Mouse (Mus musculus): ENCODE measurements around the gene Sptbn2. TPM values are rescaled to one million over a fixed set of nuclear protein-coding genes. Genes with fewer than 3 reads are reported as not detected.

Gene Sptbn2
- polyA plus RNA-seq, 2 experiments = 2.5 to 4.2 TPM

GRCm38 (mm10) chr19:4762876-4763275 lies 51.9 kb downstream of the Sptbn2 start:
- no peak for TF ChIP-seq POLR2A (IDR thresholded peaks at IDR 0.05; ENCODE audit: borderline replicate concordance, extremely low read depth, insufficient read depth, insufficient read length)
- no peak overlapping the region for H3K9ac ChIP-seq (ENCODE audit: low read depth, low read length, severe bottlenecking)
- H3K9me3 ChIP-seq (ENCODE audit: control insufficient read depth, low read length) = no peaks in the 10 kb centered on the region
- H3K4me3 ChIP-seq (replicated peaks; ENCODE audit: low read length) = no peak overlapping the region
- no peak for ATAC-seq (ENCODE audit: low FRiP score, low read depth)
- 79% methylated on average over 1 of the region's 1 CpGs for WGBS
- H3K36me3 ChIP-seq (ENCODE audit: control insufficient read depth, insufficient read depth, low read length) = peaks cover 82% of the 10 kb centered on the region
- DNase-seq (ENCODE audit: low spot score) = no peak
- no peak overlapping the region for H3K27ac ChIP-seq (replicated peaks; ENCODE audit: low read depth, low read length)
- no peaks in the 10 kb centered on the region for H3K27me3 ChIP-seq (ENCODE audit: control insufficient read depth, insufficient read depth, low read length)
- H3K4me2 ChIP-seq (replicated peaks; ENCODE audit: low read depth, low read length, severe bottlenecking) = no peak overlapping the region
- H3K4me1 ChIP-seq (ENCODE audit: control insufficient read depth, insufficient read depth, low read length) = peaks cover 12% of the 10 kb centered on the region

- Histone ChIP-seq H3K9ac (ENCODE audit: low read depth, low read length, severe bottlenecking) (no peak overlapping the region), H3K9me3 (ENCODE audit: control insufficient read depth, low read length) (no peaks in the 10 kb centered on the region), H3K4me2 (replicated peaks; ENCODE audit: low read depth, low read length, severe bottlenecking) (no peak overlapping the region), H3K4me3 (replicated peaks; ENCODE audit: low read length) (no peak overlapping the region), H3K27me3 (ENCODE audit: control insufficient read depth, insufficient read depth, low read length) (no peaks in the 10 kb centered on the region), H3K27ac (replicated peaks; ENCODE audit: low read depth, low read length) (no peak overlapping the region), H3K36me3 (ENCODE audit: control insufficient read depth, insufficient read depth, low read length) (peaks cover 92% of the 10 kb centered on the region), H3K4me1 (ENCODE audit: control insufficient read depth, insufficient read depth, low read length) (no peaks in the 10 kb centered on the region)
- TF ChIP-seq POLR2A (IDR thresholded peaks at IDR 0.05; ENCODE audit: borderline replicate concordance, extremely low read depth, insufficient read depth, insufficient read length) = no peak
- DNase-seq (ENCODE audit: low spot score) = no peak
- no peak for ATAC-seq (ENCODE audit: low FRiP score, low read depth)
- 80% methylated on average over 7 of the region's 12 CpGs for WGBS
Observed at GRCm38 (mm10) chr19:4767507-4768148, 56.7 kb downstream of the Sptbn2 start.

GRCm38 (mm10) chr19:4772785-4773184 lies 61.8 kb downstream of the Sptbn2 start:
- DNase-seq (ENCODE audit: low spot score) (no peak), ATAC-seq (ENCODE audit: low FRiP score, low read depth) (no peak)
- 87% methylated on average over 3 of the region's 3 CpGs for WGBS
- Histone ChIP-seq H3K9me3 (ENCODE audit: control insufficient read depth, low read length) (no peaks in the 10 kb centered on the region), H3K9ac (ENCODE audit: low read depth, low read length, severe bottlenecking) (no peak overlapping the region), H3K27me3 (ENCODE audit: control insufficient read depth, insufficient read depth, low read length) (no peaks in the 10 kb centered on the region), H3K4me1 (ENCODE audit: control insufficient read depth, insufficient read depth, low read length) (no peaks in the 10 kb centered on the region), H3K27ac (replicated peaks; ENCODE audit: low read depth, low read length) (no peak overlapping the region), H3K4me2 (replicated peaks; ENCODE audit: low read depth, low read length, severe bottlenecking) (no peak overlapping the region), H3K36me3 (ENCODE audit: control insufficient read depth, insufficient read depth, low read length) (peaks cover 88% of the 10 kb centered on the region), H3K4me3 (replicated peaks; ENCODE audit: low read length) (no peak overlapping the region)
- no peak for TF ChIP-seq POLR2A (IDR thresholded peaks at IDR 0.05; ENCODE audit: borderline replicate concordance, extremely low read depth, insufficient read depth, insufficient read length)

- Histone ChIP-seq H3K27me3 (ENCODE audit: control insufficient read depth, insufficient read depth, low read length) (no peaks in the 10 kb centered on the region), H3K27ac (replicated peaks; ENCODE audit: low read depth, low read length) (no peak overlapping the region), H3K4me2 (replicated peaks; ENCODE audit: low read depth, low read length, severe bottlenecking) (no peak overlapping the region), H3K9me3 (ENCODE audit: control insufficient read depth, low read length) (no peaks in the 10 kb centered on the region), H3K4me3 (replicated peaks; ENCODE audit: low read length) (no peak overlapping the region), H3K4me1 (ENCODE audit: control insufficient read depth, insufficient read depth, low read length) (no peaks in the 10 kb centered on the region), H3K36me3 (ENCODE audit: control insufficient read depth, insufficient read depth, low read length) (peaks cover 82% of the 10 kb centered on the region), H3K9ac (ENCODE audit: low read depth, low read length, severe bottlenecking) (no peak overlapping the region)
- no peak for TF ChIP-seq POLR2A (IDR thresholded peaks at IDR 0.05; ENCODE audit: borderline replicate concordance, extremely low read depth, insufficient read depth, insufficient read length)
- no peak for DNase-seq (ENCODE audit: low spot score)
- WGBS = 86% methylated on average over 2 of the region's 2 CpGs
- no peak for ATAC-seq (ENCODE audit: low FRiP score, low read depth)
Observed at GRCm38 (mm10) chr19:4782891-4783290, 71.9 kb downstream of the Sptbn2 start.

GRCm38 (mm10) chr19:4785206-4785605 lies 74.2 kb downstream of the Sptbn2 start:
- TF ChIP-seq POLR2A (IDR thresholded peaks at IDR 0.05; ENCODE audit: borderline replicate concordance, extremely low read depth, insufficient read depth, insufficient read length) = no peak

More at GRCm38 (mm10) chr19:4785206-4785605, 74.2 kb downstream of the Sptbn2 start:
- H3K9ac ChIP-seq (ENCODE audit: low read depth, low read length, severe bottlenecking) = no peak overlapping the region
- no peak overlapping the region for H3K4me3 ChIP-seq (replicated peaks; ENCODE audit: low read length)
- no peak overlapping the region for H3K27ac ChIP-seq (replicated peaks; ENCODE audit: low read depth, low read length)
- H3K9me3 ChIP-seq (ENCODE audit: control insufficient read depth, low read length) = no peaks in the 10 kb centered on the region
- H3K4me2 ChIP-seq (replicated peaks; ENCODE audit: low read depth, low read length, severe bottlenecking) = no peak overlapping the region
- WGBS = 91% methylated on average over 7 of the region's 7 CpGs
- H3K36me3 ChIP-seq (ENCODE audit: control insufficient read depth, insufficient read depth, low read length) = peaks cover 91% of the 10 kb centered on the region
- H3K4me1 ChIP-seq (ENCODE audit: control insufficient read depth, insufficient read depth, low read length) = peaks cover 3% of the 10 kb centered on the region
- no peaks in the 10 kb centered on the region for H3K27me3 ChIP-seq (ENCODE audit: control insufficient read depth, insufficient read depth, low read length)
- ATAC-seq (ENCODE audit: low FRiP score, low read depth) (no peak), DNase-seq (ENCODE audit: low spot score) (no peak)

Data from limb, embryonic 14.5 days (tissue).